Mouse (Mus musculus) adrenal gland, adult (tissue): Measurements from ENCODE around the gene Msi2.

Experiments used
- DNase-seq, 2 experiments: peaks; one replicate each; pipeline ENCODE4 v3.0.0; 2022 to 2023; ENCODE audit warnings: low spot score in 1 of 2; ENCODE audit not compliant: inconsistent age in 2 of 2

The Msi2 gene

DNA sequence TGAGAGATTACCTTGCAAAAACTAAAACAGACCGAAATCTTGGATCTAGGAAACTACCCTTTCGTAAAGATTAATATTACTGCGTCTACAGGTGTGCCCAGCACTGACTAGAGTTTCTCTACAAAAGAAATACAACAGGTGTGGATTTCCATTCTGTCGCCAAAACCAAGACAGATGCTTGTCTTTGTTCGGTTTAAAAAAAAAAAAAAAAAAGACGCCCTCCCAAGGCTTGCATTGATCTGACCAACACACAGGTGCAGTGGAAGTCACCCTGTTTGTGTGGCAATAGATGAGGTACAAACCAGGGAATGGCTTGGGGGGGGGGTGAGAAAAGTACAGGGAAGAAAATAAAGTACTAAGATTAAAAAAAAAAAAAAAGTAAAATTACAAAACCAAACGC, 4.2 kb downstream of the Msi2 start:
- DNase-seq, result no peak

GRCm38 (mm10) chr11:88713479-88713878, 4.8 kb downstream of the Msi2 start:
- no peak for DNase-seq

DNA sequence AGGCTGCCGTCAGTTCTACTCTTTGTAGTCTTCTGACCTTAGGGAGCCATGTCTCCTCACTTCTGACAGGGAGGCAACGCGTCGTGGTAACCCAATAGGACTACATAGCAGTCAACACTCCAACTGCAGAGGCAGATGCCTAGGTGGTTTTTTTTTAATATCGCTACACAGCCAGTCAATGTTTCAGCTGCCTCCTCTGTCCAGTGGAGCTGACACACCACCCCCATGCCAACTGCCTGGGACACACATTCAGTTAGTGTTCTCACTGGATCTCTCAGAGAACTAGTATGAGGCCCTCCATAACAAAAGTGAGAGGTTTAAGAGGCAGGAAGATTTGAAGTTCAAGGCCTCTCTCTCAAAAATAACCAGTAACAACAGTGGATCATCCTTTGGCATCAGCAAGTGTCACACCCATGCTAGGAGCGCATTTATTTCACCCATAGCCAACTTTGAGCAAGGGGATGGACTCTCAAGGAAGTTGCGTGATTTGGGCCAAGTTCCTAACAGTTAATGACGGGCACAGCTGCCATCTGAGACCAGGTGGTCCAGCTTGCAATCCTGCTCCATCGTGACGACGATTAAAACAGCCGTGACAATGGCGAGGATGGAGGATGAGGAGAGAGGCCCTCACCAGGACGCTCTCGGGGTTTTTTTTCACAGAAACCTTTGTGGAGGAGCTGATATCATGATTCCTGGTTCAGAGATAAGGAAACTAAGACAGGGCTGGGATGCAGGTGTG, 8.3 kb downstream of the Msi2 start:
- DNase-seq, result peak in 1 of 2 experiments; percentile 56

- no peak for DNase-seq
These were observed 11.0 kb downstream of the Msi2 start for GRCm38 (mm10) chr11:88707228-88707775.

- DNase-seq, result no peak
These were observed 13.6 kb downstream of the Msi2 start for GRCm38 (mm10) chr11:88704688-88705087.

DNA sequence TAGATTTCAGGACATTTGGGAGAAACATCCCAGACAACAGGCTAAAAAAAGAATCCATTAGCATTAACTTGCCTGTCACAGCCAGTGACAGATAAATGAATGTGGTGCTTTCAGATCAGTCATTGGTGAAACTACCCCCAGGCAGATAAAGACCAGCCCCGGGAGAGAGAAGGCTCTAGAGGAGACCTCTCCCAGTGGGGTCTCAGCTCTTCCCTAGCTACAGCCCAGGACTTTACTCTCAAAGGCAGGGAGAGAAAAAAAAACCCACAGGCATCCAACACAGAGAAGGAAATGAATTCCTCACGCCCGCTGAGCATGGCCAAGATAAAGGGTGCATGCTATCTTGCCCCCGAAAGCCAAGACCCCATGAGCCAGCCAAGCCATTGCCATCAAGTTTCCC, 15.1 kb downstream of the Msi2 start:
- no peak for DNase-seq

GRCm38 (mm10) chr11:88701976-88702659, 16.2 kb downstream of the Msi2 start:
- no peak for DNase-seq

GRCm38 (mm10) chr11:88701020-88701419, 17.3 kb downstream of the Msi2 start:
- DNase-seq, result no peak

DNA sequence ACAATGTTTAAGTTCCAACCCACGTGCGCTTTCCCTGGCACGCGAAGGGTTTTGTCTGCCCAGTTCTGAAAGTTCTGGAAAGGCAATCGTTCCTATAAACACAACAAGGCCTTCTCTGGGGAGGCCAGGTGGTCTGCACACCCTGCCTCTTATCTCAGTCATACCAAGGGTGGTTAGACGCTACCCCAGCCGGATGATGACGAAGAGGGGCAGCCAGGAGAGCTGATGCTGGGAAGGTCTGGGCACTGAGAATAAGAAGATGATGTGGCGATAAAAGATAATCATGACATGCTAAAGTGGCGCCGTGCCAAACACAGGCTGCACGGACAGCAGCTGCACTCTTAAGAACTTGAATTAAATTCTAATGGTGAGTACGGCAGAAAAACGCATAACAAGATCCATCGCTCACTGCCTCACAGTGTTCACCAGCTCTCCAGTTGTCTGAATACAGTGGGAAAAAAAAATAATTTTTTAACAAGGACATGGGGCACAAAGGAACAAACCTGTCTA, 18.1 kb downstream of the Msi2 start:
- no peak for DNase-seq

DNA sequence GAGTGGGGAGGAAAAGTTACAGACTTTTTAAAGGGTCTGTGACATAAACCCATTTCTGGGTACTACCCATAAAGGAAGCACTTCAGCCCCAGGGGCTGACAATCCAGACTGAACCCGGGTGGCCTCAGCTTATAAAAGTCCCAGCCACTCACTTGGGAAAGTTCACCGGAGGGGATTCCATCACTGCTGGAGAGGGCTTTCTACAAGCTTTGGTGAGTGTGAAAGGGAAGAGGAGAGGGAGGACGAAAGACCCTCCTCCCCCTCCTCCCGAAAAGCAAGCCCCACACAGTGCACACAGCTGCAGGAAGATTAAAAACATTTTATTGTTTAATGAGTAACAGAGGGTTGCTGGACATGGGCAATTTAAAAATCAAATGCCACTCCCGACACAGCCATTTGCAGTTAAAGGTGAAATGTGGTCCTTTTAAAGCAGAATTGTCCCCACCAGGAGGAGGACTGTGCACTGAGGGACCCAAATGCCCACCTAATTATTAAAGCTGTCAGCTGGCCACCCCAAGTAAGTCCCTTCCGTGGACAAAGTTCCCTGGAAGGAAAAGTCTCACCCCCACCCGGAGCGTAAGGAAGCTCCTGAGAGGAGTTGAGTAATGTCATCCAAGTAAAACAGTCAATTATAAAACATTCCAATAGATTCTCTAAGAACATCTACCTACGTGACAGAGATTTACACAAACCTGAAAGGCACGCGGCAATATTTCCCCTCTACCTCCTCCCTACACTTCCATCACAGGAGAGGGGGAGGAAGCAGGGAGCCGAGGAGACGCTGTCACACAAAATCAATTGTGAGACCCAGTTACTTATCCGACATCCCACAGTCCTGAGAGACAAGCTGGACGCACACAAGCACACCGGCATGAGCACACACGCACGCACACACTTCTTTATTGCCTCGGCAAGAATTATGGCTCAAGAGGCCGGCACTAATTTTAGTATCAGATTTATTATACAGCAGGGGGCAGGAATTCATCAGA, 24.1 kb downstream of the Msi2 start:
- no peak for DNase-seq

DNA sequence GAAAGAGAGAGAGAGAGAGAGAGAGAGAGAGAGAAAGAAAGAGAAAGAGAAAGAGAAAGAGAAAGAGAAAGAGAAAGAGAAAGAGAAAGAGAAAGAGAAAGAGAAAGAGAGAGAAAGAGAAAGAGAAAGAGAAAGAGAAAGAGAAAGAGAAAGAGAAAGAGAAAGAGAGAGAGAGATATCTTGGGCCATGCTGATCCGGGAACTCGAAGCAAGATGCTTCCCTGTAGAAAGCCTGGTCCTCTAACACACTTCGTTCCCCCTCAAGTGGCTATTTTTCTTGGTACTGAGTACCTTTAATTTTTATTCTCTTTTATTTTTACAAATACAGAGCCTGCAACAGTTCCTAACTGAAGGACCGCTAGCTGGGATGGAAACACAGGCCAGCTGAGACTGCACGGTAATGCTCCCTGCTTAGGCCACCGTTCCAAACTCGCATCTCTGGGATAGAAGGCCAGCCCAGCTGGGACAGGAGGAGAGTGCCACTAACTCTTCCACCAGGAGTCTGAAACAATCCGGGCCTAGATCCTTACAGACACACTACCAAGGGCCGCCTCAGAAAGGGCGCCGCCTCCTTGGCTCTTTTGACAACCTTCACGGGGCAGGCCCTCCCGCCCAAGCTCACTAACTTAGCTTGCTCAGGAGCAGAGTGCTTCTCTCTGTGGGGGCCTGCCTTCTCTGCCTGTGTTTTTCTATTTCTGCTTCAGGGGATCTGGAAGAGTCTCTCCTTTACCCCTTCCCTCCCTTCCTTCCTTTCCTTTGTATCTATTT, 25.1 kb downstream of the Msi2 start:
- peak; percentile 48 to 67 for DNase-seq

GRCm38 (mm10) chr11:88692374-88692773, 25.9 kb downstream of the Msi2 start:
- peak; percentile 92 to 93 for DNase-seq

DNA sequence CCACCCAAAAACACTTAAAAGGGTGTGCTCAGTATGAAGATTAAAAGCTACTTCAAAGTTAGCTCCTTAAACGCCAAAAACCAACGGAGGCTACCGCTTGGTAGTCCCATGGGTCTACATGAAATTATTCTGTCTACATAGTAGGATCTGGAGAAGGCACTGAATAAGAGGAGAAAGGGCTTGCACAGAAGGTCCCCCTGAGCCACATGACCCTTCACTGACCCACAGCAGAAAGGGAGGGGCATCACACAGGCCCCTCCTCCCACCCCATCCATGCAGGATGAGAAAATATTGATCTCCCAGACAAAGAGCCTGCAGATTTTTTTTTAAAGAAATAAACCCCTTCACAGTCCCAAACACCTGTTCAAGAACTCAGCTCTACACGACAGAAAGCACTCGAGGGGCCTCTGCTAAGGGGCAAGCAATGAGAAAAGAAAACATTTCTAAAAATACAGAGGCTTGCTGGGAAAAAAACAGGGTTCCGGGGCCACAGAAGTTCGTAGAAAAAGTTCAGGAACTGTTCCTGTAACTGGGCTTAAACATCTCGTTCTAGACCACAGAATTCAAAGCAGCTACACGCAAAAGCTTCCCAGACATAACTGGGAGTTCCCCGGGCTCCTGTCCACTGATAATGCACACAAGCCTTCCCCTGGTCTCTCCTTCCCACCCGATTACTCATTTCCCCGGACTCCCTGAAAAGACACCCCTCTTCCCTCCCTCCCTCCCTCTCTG, 27.6 kb downstream of the Msi2 start:
- DNase-seq, result peak in 1 of 2 experiments; percentile 55

DNA sequence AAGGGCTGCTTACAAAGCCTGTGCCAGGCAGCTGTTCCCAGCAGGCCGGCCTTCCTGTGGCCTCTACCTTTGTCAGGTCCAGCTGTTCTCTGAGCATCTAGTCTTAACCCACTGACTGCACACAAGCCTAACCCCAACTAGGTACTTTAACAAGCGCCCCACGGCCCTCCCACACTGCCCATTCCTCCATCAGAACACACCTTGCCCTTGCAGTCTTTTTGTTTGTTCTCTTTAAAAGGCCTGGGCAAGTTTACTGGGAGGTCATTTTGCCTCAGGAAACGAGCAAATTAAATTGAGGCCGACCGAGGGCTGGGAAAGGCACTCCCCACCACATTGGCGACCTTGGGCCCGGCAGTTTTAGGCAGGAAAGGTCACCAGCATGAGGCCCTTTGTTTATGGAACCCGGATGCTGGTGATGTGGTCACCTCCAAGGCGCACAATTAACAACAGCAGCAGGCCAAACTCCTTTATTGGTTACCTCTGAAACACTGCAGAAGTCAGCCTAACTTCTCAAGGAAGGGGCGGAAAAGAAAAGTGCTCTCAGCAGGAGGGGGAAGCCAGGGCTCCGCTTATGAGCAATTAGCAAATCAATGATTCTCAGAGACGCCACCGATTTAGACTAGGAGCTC, 28.4 kb downstream of the Msi2 start:
- DNase-seq, result peak; percentile 48 to 77

DNA sequence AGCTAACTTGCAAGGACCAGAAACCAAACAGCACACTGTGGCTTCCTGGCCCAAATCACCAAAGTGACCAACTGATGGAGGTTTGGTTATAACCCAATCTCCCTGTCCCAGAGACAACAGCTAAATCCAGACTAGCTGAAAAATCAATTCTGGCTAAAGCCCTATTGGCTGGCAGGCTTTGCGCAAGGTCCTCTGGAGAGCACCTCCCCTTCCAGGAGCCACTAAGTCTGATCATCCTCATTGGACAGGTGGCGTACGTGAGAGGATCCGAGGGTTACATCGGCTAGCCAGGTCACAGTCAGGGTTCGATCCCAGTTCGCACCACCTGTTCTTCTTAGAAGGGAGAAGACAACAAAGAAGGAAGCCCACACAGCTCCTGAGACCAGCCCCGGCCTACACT, 29.7 kb downstream of the Msi2 start:
- no peak for DNase-seq

- no peak for DNase-seq
These were observed 30.6 kb downstream of the Msi2 start for GRCm38 (mm10) chr11:88687711-88688110.

DNA sequence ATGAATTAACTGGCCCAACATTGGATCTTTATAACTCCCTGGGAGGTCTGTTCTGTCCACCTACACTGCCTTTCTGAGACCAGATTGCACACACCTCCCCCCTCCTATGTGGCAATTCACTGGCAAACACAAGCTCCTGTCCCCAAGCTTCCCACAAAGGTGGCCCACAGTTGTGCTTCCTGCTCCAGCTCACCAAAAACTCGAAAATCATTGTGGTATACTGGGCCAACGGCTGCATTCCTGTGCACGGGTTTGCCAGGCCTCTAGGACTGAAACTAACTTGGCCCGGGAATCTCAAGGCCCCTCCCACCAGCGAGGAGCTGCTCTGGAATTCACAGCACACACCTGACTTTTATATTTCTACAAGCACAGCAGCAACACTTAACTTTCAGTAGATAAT, 31.3 kb downstream of the Msi2 start:
- DNase-seq, result no peak

DNA sequence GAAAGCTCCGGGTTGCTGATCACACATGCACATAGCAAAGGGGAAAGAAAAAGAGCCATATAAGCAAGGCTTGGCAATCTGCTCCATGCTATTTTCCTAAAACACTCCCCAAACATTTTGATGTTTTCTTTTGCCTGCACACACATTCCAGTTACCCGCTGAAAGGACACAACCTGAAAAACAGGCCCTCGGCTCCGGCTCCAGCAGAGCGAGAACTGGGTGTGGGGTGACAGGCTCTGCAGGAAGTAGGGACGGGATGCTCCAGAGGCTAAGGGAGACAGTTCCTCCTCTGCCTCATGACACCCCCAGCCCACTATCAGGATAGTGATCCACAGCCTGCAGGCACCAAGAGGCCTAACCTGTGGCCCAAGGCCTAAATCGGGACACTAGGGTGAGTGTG, 32.3 kb downstream of the Msi2 start:
- DNase-seq, result no peak
